Mouse (Mus musculus) neutrophil, adult 5-6 weeks (primary cell): Measurements from ENCODE around the gene Kif13a. TPM values are rescaled to one million over a fixed set of nuclear protein-coding genes. Genes with fewer than 3 reads are reported as not detected.

Source experiments
- ATAC-seq: fragments of 151-379, 151-347 bp; 2 replicates; pipeline ENCODE4 v1.8.0; 2017; ENCODE audit warnings: mild to moderate bottlenecking, moderate TSS enrichment; ENCODE audit not compliant: insufficient number of reproducible peaks, poor library complexity, low FRiP score, severe bottlenecking; ENCODE audit errors: extremely low read depth
- total RNA-seq: library from RNA; stranded (forward); fragments of 200-1000 nt; gene quantifications from 2 replicates; pipeline ENCODE4 v1.2.3, GENCODE M21; 2017

Kif13a gene
- total RNA-seq, 1 experiment from 2014 or later: 11.2 TPM

DNA sequence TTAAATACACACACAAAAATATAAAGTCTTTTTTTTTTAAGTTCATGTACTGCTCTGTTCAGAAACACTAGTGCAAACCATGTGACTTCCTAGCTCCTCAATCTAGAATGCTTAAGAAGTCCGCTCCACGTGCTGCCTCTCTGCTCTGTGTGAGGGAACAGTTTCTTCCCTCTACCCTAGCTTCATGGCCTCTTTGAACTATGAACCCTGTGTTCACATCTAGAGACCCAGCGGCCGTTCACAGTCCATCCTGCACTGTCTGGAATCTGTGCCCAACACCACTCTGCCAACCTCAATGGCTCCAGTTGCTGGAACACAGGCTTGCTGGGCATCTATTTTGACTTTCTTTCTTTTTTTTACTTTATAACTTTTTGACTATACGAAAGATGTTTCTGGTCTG lies 75.2 kb downstream of the Kif13a start:
- no peak for ATAC-seq

DNA sequence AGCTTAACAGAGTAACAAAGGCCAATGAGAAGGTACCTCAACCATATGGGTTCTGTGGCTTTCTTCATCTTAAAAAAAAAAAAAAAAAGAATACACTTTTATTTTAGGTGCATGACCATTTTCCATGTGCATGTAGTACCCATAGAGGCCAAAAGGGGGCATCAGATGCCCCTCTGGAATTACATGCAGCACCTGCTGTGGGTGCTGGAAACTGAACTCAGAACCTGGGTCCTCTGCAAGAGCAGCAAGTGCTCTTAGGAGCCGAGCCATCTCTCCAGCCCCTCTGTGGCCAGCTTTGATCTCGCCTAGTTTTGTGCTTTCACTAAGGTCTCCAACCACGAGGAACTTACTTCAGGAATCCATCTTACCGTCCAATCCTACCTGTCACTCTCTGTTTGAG lies 77.2 kb downstream of the Kif13a start:
- ATAC-seq: no peak

DNA sequence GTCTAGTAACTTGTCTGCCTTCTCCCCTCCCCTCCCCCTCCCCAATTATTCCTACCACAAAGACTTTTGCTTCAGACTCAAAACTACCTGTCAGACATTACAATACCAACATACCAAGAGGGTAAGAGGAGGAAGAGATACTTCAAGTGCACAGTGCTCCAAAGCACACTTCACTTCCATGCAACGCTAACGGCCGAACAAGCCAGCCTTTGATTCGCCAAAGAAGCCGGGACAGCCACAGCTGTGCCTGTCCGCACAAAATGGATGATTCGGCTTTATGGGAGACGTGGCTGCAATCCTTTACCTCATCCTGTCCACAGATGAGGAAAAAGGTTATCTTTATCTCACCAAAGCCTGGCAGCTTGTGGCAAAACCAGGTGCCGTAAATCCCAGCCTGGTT lies 84.2 kb downstream of the Kif13a start:
- no peak for ATAC-seq

DNA sequence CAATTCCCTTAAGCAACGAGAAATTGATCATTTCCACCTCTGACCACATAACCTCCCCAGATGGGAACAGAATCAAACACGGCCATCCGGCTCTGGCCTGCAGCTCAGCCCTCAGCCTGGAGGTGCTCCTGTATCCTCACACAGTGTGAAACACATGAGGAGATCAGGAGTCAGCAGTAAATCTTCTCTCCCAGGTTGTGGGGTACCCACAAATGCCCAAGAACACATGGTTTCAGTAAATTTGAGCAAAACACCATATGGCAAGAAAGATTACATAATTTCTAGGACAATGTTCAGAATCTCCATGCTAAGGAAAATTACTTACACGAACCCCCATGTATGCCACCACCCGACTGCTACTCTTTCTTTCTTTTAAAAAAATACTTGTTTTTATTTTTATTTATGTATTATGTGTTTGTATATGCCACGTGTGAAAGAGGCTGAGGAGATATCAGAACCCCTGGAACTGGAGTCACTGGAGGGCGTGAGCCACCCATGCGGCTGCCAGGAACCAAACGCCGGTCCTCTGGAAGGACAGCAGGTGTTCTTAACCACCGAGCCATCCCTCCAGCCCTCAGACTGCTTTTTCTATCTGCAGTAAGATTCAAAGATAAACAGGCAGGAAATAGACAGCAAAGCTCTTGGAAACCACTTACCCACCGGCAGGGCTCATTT lies 85.0 kb downstream of the Kif13a start:
- ATAC-seq: no peak

DNA sequence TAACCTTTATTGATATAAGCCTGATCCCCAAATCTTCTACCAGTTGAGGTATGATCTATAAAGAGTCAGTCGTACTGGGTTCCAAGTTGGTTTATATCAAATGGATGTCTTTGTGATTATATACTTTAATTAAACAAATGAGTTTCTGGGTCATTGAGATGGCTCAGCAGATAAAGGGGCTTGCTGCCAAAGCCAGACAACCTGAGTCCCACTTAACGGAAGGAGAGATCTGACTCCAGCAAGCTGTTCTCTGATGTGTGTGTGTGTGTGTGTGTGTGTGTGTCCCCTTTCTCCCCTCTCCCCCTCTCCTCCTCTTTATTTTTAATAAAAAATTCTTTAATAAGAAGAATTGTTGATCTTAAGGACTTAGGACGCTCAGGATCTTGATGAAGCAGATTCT lies 86.0 kb downstream of the Kif13a start:
- ATAC-seq: no peak

DNA sequence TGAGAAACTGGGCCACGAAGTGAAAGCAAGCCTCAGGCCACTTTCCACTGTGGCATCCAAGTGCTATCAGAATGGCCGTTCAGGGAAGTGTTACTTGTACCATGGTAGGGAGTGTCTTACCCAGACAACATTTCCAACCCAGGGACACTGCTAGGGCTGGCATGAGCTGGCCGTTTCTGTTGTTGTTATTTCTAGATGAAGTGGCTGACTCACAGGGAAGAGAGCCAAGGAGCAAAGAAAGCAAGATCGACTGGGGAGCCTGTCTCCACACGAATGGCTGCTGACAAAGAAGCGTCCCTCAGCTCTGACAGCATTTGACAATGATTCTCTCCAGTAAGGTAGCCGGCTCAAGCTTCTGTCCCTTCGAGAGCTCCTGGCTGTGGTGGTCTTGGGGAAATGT lies 87.5 kb downstream of the Kif13a start:
- no peak for ATAC-seq

DNA sequence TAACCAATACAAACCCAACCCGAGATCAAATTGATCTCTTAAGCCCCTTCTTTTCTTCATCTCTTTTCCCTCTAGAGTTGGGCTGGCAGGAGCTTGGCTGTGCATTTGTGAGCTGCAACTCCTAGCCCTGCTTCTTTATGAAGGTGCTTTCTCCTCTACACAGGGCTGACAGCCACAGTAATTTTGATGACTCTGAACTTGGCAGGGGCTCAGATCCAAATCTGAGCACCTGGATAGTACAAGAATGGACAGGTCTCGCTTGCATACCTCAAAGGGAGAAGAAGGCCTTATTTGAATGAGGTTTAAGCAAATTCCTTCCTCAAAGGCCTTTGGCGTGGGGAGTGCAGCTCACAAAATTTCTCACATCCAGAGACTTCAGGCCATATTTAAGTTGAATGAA lies 88.0 kb downstream of the Kif13a start:
- no peak for ATAC-seq

DNA sequence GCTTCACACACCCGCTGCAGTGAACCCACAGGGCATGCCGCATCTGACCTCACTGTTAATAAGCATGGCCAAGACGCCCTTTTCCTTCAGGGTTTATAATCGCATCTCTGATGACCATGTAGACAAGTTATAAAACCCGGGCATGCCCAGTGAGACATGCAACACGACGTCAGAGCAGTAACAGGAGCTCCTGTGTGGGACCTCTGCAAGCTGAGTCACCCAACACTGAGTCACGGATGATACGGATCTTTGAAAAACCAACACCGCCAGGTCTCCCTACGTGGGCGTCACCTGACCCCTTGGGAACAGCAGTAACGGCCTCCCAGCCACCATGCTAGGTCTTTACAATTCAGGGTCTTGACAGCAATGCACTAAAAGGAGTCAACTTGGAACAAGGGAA lies 89.0 kb downstream of the Kif13a start:
- ATAC-seq: no peak

DNA sequence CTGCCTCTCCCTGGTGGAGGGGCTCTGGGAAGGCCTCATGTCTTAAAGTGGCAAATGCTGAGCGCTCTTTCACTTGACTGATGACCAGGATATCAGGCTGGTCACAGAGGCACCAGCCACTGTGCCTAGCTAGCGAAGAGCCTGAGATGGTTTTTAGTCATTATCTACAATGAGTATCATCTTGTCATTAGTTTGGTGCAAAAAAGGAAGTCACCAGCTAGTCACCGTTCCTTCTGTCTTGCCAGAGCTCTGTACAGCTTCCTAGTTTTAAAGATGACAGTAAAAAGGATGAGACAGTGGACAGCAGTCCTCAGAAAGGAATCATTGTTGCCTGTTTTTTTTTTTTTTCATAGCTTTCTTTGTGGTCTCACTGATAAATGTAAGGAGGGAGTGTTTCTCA lies 90.4 kb downstream of the Kif13a start:
- no peak for ATAC-seq

DNA sequence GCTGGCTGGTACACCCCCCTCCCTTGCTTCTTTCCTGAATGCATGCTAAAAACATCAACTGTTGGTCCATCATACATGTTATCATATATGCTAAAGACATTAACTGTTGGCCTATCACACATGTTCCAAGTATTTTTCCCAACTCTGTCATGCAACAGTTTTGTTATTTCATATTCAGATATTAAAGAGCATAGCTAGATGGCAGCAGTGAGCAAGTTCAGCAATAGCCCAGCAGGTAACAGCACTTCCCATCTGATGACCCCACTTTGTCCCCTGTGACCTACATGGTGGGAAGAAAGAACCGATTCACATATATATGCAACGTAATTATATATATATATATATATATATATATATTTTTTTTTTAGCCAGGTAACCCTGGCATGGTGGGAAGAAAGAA lies 91.1 kb downstream of the Kif13a start:
- no peak for ATAC-seq

DNA sequence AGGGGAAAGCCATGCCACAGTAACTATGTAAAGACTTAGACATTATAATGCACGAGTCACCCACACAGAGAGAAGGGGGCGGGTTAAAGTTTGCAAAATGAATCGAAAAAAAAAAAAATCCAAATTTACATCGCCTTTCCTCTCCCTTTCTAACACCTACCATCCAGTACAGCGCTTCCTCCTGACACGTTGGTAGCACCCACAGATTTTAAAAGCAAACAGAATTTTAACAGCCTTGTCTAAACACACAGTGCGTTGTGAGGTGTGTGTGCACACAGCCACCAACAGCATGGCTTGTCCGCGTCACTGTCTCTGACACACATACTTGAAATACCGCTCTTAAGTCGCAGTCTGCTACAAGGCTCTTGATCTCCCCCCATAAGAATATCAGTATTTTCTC lies 94.3 kb downstream of the Kif13a start:
- no peak for ATAC-seq

DNA sequence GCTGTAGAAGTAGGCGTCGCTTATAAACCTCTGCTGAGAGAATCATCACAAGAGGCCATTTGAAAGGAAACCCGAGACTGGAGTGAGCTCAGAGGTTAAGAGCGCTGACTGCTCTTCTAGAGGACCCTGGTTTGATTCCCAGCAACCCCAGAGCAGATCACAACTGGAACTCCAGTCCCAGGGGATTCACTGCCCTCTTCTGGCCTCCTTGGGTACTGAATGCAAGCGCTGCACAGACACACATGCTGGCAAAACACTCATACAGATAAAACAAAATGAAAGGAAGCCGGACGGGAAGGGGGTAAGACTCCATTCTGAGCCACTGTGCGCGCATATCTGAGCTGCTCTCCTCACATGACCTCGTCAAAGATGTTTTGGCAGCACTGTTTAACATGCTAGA lies 94.9 kb downstream of the Kif13a start:
- ATAC-seq: no peak

DNA sequence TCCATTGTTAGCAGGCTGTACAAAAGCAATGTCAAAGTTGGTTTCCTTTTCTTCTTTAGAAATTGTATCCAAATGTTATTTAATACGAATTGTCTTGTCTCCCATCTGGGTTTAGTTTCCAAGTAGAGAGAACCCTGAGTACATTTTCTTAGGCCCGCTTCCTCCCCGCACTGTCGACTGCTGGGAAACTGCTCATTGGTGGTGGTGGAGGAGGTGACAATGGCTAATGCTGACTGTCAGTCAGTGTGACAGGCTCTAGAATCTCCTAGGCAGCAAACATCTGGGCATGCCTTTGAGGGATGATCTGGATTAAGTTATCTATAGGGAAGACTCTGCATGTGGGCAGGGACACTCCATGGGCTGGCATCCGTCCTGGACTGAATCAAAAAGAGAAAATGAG lies 96.1 kb downstream of the Kif13a start:
- ATAC-seq: no peak

DNA sequence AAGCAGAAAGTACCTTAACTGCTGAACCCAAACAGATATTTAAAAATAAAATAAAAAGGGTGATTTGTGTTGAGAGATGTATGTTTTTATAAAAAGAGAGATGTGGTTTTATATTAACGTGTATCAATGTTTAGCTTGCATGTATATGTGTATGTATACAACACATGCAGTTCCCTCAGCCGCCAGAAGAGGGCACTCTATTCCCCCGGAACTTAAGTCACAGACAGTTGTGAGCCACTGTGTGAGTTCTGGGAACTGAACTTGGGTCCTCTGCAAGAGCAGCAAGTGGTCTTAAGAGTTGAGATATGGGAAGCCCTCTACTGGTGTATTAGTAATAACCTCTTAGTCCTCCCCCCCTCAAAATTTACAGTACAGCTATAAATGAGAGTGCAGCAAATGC lies 96.7 kb downstream of the Kif13a start:
- no peak for ATAC-seq

DNA sequence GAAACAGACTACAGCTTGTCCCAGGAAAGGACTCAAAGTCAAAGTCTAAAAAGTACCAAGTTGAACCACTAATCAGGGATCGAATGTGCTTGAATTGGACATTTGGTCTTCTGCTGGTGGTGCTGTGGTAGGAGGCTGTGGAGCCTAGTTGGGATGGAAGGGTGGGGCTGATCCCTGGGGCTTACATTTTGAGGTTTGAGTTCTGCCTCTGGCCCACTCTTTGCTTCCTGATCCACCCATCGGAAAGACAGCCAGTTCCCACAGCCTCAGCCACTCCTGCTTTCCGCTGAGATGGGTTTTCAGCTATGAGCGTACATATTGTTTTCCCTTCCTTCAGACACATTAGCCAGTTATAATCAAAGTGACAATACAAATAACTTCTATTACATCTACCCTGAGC lies 106.4 kb downstream of the Kif13a start:
- ATAC-seq: no peak

DNA sequence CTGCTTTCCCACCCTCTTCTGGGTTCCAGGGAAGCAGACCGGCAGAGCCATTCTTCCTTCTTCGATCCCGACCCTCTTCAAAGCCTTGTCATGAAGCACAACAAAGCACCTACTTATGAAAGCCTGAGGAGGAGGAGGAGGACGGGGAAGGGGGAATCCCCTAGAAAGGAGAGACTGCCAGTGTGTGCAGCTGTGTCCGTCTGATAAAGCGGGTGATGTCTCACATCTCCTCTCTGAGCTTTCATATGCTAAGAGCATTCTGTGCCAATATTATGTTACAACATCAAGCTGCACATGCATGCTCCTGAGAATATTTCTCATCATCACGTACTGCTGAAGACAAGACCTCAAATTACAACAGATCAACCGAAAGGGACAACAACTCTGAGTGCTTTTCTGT lies 107.5 kb downstream of the Kif13a start:
- ATAC-seq: no peak

DNA sequence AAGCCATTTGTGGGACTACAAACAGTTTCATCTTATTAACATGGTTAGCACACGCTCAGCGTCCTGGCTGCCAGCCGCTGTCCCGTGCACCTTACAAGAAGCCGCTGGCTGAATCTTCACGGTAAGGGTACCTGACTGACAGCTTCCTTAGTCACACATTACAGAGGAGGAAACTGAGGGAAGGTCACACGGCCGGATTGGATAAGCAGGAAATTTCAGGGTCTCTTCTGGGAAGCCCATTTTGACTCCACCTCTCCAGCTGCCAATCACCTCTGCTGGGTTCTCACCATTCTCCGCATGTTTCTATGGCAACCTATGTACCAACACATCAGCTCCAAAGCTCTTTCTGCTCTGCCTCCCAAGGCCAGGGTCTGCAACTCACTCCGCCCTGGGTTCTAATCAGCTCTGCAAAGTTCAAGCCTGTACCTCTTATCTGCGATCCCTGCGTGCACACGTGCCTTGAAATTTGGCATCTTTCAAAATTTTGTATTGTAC lies 109.9 kb downstream of the Kif13a start:
- ATAC-seq: no peak

DNA sequence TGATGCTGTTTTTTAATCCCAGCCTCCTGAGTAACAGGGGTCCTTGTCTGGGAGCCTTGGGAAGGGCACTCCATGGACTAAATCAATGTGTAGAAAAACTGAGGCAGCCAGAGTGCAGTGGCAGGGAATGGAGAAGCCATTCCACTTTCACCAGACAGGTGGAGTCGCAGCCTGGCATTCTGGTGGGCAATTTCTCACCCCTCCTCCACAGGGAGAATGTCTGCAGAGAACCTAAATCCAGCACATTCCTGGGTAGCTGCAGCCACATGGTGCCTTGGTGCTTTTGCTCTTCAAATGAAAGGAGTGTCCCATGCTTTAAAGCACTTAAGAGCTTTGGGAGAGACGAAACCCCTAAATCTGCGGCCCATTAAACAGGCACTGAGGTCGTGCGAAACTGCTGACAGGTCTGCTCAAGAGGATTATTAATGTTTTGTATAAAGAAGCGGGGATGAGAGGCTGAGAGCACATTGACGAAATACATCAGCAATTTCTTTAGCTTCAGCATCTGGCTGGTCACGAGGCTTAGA lies 110.4 kb downstream of the Kif13a start:
- no peak for ATAC-seq

DNA sequence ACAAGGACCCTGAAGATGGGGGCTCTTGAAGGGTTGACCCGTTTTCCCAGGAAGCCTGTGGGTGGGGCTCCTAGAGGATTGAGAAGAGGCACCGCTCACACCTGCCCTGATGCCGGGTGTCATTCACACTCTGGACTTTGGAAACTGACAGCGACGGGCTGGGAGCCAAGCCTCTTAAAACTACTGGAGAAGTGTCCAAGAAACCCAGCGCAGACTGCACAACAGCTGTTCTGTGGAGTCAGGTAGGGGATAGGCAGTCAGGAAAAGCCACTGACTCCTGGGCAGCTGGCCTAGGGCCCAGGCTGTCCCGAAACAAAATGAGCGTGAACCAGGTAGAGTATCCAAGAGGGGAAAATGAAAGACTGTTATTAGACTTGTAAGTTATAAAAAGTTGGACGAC lies 111.3 kb downstream of the Kif13a start:
- ATAC-seq: no peak

DNA sequence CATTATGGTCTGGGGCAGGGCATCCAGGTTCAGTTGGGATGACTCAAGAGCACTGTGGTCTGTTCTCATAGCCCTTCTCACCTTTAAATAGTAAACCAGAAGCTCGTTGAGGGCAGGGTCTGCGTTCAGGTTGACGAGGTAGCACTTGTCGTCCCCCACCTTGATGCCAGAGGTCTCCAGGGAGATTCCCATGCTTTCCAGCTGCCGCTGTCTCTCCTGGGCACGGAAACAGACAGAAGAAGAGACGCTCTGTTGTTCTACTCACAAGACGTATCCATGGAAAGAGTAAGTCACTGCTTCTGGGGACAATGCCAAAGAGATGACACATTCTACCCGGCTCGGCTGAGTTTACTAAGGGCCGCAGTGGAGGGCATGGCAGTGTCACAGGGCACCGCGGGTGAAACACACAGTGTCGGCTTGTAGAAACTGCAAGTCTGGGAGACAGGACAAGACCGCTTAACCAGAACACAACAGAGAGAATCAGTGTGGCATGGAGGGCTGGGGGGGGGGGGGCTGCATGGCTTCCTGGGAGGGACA lies 117.0 kb downstream of the Kif13a start:
- ATAC-seq: no peak

DNA sequence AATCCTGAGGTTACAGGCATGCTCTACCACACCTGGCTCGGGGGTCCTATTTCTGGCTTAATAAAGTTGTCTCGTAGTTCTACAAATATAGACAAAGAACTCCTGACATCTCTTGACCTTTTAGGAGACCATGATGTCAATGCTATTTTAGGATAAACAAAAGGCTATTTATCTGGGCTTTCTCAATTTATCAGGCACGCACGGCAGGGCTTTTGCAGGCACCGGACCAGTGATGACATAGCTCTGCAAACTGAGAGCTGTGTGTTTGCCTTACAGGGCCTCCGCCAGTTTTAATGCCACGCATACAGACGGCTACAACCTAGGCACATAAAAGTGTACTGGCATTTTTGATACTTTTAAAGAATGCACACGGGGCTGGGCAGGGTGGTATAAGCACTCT lies 118.0 kb downstream of the Kif13a start:
- no peak for ATAC-seq
